Mouse (Mus musculus) ES-Bruce4 (cell line): ENCODE measurements around the gene Cpne5.

ENCODE experiments used
- CTCF ChIP-seq: IDR thresholded peaks from one replicate; pipeline ENCODE4 v1.8.1; 2011; ENCODE audit warnings: low read depth, low read length
- POLR2A ChIP-seq: IDR thresholded peaks from one replicate; pipeline ENCODE4 v1.8.1; 2011; ENCODE audit warnings: low read length; ENCODE audit not compliant: insufficient read depth

GRCm38 (mm10) chr17:29164469-29165111 is 73.4 kb downstream of the Cpne5 start:
- TF ChIP-seq POLR2A (no peak), CTCF (no peak)
